10 mouse cellular contexts compared by ENCODE assay signal in genomic region chr8:48511137-48511536, GRCm38 (mm10).
DNase-seq lines count a peak whose midpoint lies in the region; ATAC-seq and TF ChIP-seq lines count a peak whose summit lies in the region.
"Had no signal": no experiment of that assay in that cellular context is flagged by ENCODE, and none has a peak within 500 bp of the region (broad histone marks: within the 10 kb centered on the region; RNA-seq: fewer than 3 reads in every experiment).

No protein-coding gene starts in this region.

- no peaks in the 10 kb centered on the region for H3K9me3 ChIP-seq in lung, postnatal 0 days (ENCODE audit: low read length)
- no peaks in the 10 kb centered on the region for H3K9me3 ChIP-seq in heart, embryonic 16.5 days (replicated peaks; ENCODE audit: control insufficient read depth, low read length)
- H3K9me3 ChIP-seq: limb, embryonic 12.5 days; midbrain, embryonic 12.5 days had no signal

- no peaks in the 10 kb centered on the region for H3K27me3 ChIP-seq in lung, postnatal 0 days (replicated peaks; ENCODE audit: insufficient read depth, low read length)
- H3K27me3 ChIP-seq in heart, embryonic 16.5 days (ENCODE audit: control insufficient read depth, insufficient read depth, low read length): no peaks in the 10 kb centered on the region
- H3K27me3 ChIP-seq: limb, embryonic 12.5 days; midbrain, embryonic 12.5 days had no signal

- no peak for ATAC-seq in lung, postnatal 0 days
- ATAC-seq in heart, embryonic 16.5 days (replicated peaks; ENCODE audit: extremely low read depth, insufficient read depth, low FRiP score): no peak
- no peak for ATAC-seq in erythroblast, adult 5-6 weeks (replicated peaks; ENCODE audit: low FRiP score, poor library complexity, severe bottlenecking)

- no peaks in the 10 kb centered on the region for H3K36me3 ChIP-seq in lung, postnatal 0 days (ENCODE audit: insufficient read depth, low read length)
- H3K36me3 ChIP-seq in heart, embryonic 16.5 days (ENCODE audit: control insufficient read depth, insufficient read depth): no peaks in the 10 kb centered on the region
- H3K36me3 ChIP-seq: limb, embryonic 12.5 days; midbrain, embryonic 12.5 days had no signal

- TF ChIP-seq EP300 in lung, postnatal 0 days (IDR thresholded peaks at IDR 0.05): no peak

- H3K9ac ChIP-seq in lung, postnatal 0 days (replicated peaks; ENCODE audit: low read depth): no peak overlapping the region
- peak overlapping the region; percentile 56 for H3K9ac ChIP-seq in heart, embryonic 16.5 days (ENCODE audit: low read length)
- H3K9ac ChIP-seq: limb, embryonic 12.5 days; midbrain, embryonic 12.5 days had no signal

- peak overlapping the region; percentile 20; the same call in 1 of the 2 replicates for H3K4me2 ChIP-seq in lung, postnatal 0 days (replicated peaks; ENCODE audit: low read depth, low read length)
- H3K4me2 ChIP-seq in heart, embryonic 16.5 days (ENCODE audit: low read depth, low read length): peak overlapping the region; percentile 66
- H3K4me2 ChIP-seq: limb, embryonic 12.5 days; midbrain, embryonic 12.5 days had no signal

- peak; percentile 49 to 67 for DNase-seq in frontal cortex, adult 2 months (ENCODE audit: extremely low spot score in 1 of 2, low spot score in 1 of 2)
- DNase-seq in frontal cortex, postnatal 25 days (ENCODE audit: low spot score in 2 of 2): no peak
- DNase-seq in lung, postnatal 0 days (ENCODE audit: low spot score): peak; percentile 31
- DNase-seq in lung, postnatal 10 days: no peak
- peak; percentile 38 to 51 for DNase-seq in right cerebral cortex, postnatal 36 days (ENCODE audit: low spot score in 2 of 2)
- DNase-seq in kidney, postnatal 25 days: no peak

- no peak overlapping the region for H3K27ac ChIP-seq in lung, postnatal 0 days (ENCODE audit: low read length)
- H3K27ac ChIP-seq in heart, embryonic 16.5 days (ENCODE audit: low read length): no peak overlapping the region
- H3K27ac ChIP-seq: limb, embryonic 12.5 days; midbrain, embryonic 12.5 days had no signal

- H3K4me1 ChIP-seq in lung, postnatal 0 days (ENCODE audit: insufficient read depth, low read depth, low read length): no peaks in the 10 kb centered on the region
- H3K4me1 ChIP-seq in heart, embryonic 16.5 days (ENCODE audit: control insufficient read depth, insufficient read depth, low read length): no peaks in the 10 kb centered on the region

- TF ChIP-seq CTCF in lung, postnatal 0 days (IDR thresholded peaks at IDR 0.05): no peak

- 66% methylated on average over 14 of the region's 14 CpGs for WGBS in lung, postnatal 0 days
- 40% methylated on average over 14 of the region's 14 CpGs for WGBS in heart, embryonic 16.5 days

- no peak overlapping the region for H3K4me3 ChIP-seq in lung, postnatal 0 days (ENCODE audit: low read depth, low read length)
- peak overlapping the region; percentile 53 for H3K4me3 ChIP-seq in heart, embryonic 16.5 days (ENCODE audit: low read length)
- H3K4me3 ChIP-seq: limb, embryonic 12.5 days; midbrain, embryonic 12.5 days had no signal

Comparison
In these comparisons a context has a peak if more than half of its experiments do, and no peak if none do; other contexts are left out.
1. DNase-seq: peak in frontal cortex, adult 2 months (2 of 2), lung, postnatal 0 days (single experiment) and right cerebral cortex, postnatal 36 days (2 of 2); none in frontal cortex, postnatal 25 days (0 of 2), lung, postnatal 10 days (single experiment) and kidney, postnatal 25 days (0 of 2).